14 mouse cellular contexts compared by ENCODE assay signal in genomic region chr5:112317328-112317727, GRCm38 (mm10). TPM values are rescaled to one million over a fixed set of nuclear protein-coding genes. Genes with fewer than 3 reads are reported as not detected.
A peak's percentile ranks its signal among the peaks of the same experiment; 100 is the strongest.
DNase-seq lines count a peak whose midpoint lies in the region; ATAC-seq and TF ChIP-seq lines count a peak whose summit lies in the region.
"Had no signal": no experiment of that assay in that cellular context is flagged by ENCODE, and none has a peak within 500 bp of the region (broad histone marks: within the 10 kb centered on the region; RNA-seq: fewer than 3 reads in every experiment).

No protein-coding gene starts in this region.

- H3K27ac ChIP-seq in kidney, embryonic 14.5 days (ENCODE audit: low read depth, low read length): no peak overlapping the region
- H3K27ac ChIP-seq in kidney, embryonic 16.5 days (ENCODE audit: low read length): peak overlapping the region; percentile 38; the same call in 1 of the 2 replicates
- H3K27ac ChIP-seq in thymus, adult 2 months (ENCODE audit: control insufficient read depth, insufficient read depth, low read length): no peak overlapping the region
- H3K27ac ChIP-seq: hindbrain, embryonic 14.5 days; liver, embryonic 15.5 days; stomach, embryonic 15.5 days had no signal

- no peak for TF ChIP-seq CTCF in thymus, adult 2 months (IDR thresholded peaks at IDR 0.05; ENCODE audit: borderline replicate concordance, control insufficient read depth, extremely low read depth, insufficient read depth, low read length, poor library complexity)

- H3K9ac ChIP-seq in kidney, embryonic 14.5 days (ENCODE audit: low read depth, low read length): no peak overlapping the region
- no peak overlapping the region for H3K9ac ChIP-seq in kidney, embryonic 16.5 days (replicated peaks; ENCODE audit: low read length)
- H3K9ac ChIP-seq: hindbrain, embryonic 14.5 days; liver, embryonic 15.5 days; stomach, embryonic 15.5 days had no signal

- no peak for ATAC-seq in kidney, embryonic 14.5 days (ENCODE audit: low FRiP score, low TSS enrichment)
- peak; percentile 52; the same call in 1 of the 2 replicates for ATAC-seq in kidney, embryonic 16.5 days (ENCODE audit: low FRiP score, low TSS enrichment)

- H3K4me1 ChIP-seq in kidney, embryonic 14.5 days (ENCODE audit: control insufficient read depth, insufficient read depth, low read length): no peaks in the 10 kb centered on the region
- H3K4me1 ChIP-seq in kidney, embryonic 16.5 days (ENCODE audit: insufficient read depth, low read length): peaks cover 6% of the 10 kb centered on the region; the same call in 1 of the 2 replicates
- H3K4me1 ChIP-seq in thymus, adult 2 months (replicated peaks; ENCODE audit: control insufficient read depth, insufficient read depth, low read length): peaks cover 5% of the 10 kb centered on the region; the same call in 1 of the 2 replicates
- H3K4me1 ChIP-seq: stomach, embryonic 15.5 days had no signal

- no peak overlapping the region for H3K4me3 ChIP-seq in kidney, embryonic 14.5 days (ENCODE audit: low read length)
- no peak overlapping the region for H3K4me3 ChIP-seq in kidney, embryonic 16.5 days (ENCODE audit: low read length)
- H3K4me3 ChIP-seq in thymus, adult 2 months (ENCODE audit: control insufficient read depth, insufficient read depth, low read length): no peak overlapping the region
- H3K4me3 ChIP-seq: liver, embryonic 15.5 days; stomach, embryonic 15.5 days had no signal

- no peaks in the 10 kb centered on the region for H3K9me3 ChIP-seq in kidney, embryonic 14.5 days (ENCODE audit: control insufficient read depth, low read length)
- no peaks in the 10 kb centered on the region for H3K9me3 ChIP-seq in kidney, embryonic 16.5 days (ENCODE audit: low read length)
- H3K9me3 ChIP-seq: liver, embryonic 15.5 days; stomach, embryonic 15.5 days had no signal

- no peak overlapping the region for H3K4me2 ChIP-seq in kidney, embryonic 14.5 days (replicated peaks; ENCODE audit: low read depth, low read length)
- H3K4me2 ChIP-seq in kidney, embryonic 16.5 days (replicated peaks; ENCODE audit: low read depth, low read length): no peak overlapping the region
- H3K4me2 ChIP-seq: hindbrain, embryonic 14.5 days; liver, embryonic 15.5 days; stomach, embryonic 15.5 days had no signal

- 64% methylated on average over 5 of the region's 5 CpGs for WGBS in kidney, embryonic 14.5 days
- WGBS in kidney, embryonic 16.5 days: 48% methylated on average over 5 of the region's 5 CpGs
- WGBS in thymus, adult 2 months: 25% methylated on average over 5 of the region's 5 CpGs

- H3K27me3 ChIP-seq in kidney, embryonic 14.5 days (ENCODE audit: control insufficient read depth, insufficient read depth, low read length): no peaks in the 10 kb centered on the region
- H3K27me3 ChIP-seq in kidney, embryonic 16.5 days (ENCODE audit: insufficient read depth, low read length): no peaks in the 10 kb centered on the region
- H3K27me3 ChIP-seq in thymus, adult 2 months (ENCODE audit: control insufficient read depth, insufficient read depth, low read length): no peaks in the 10 kb centered on the region
- H3K27me3 ChIP-seq: liver, embryonic 15.5 days; stomach, embryonic 15.5 days had no signal

- TF ChIP-seq POLR2A in thymus, adult 2 months (IDR thresholded peaks at IDR 0.05; ENCODE audit: control insufficient read depth, extremely low read depth, insufficient read depth, low read length, poor library complexity): no peak

- H3K36me3 ChIP-seq in kidney, embryonic 14.5 days (ENCODE audit: control insufficient read depth, insufficient read depth, low read length): peaks cover 24% of the 10 kb centered on the region
- H3K36me3 ChIP-seq in kidney, embryonic 16.5 days (ENCODE audit: insufficient read depth, low read length): peaks cover 22% of the 10 kb centered on the region
- peaks cover 6% of the 10 kb centered on the region for H3K36me3 ChIP-seq in thymus, adult 2 months (ENCODE audit: control insufficient read depth, insufficient read depth, low read length)

- peak; percentile 21 for DNase-seq in kidney, adult 11 months
- peak; percentile 68 for DNase-seq in heart, adult 8-10 months (ENCODE audit: low spot score)
- peak; percentile 77 for DNase-seq in lung, postnatal 36 days
- no peak for DNase-seq in ovary, postnatal 14 days (ENCODE audit: low spot score)
- DNase-seq in right cerebral cortex, postnatal 4 days: no peak
- DNase-seq in thymus, adult 2 months: no peak
- DNase-seq: adrenal gland, adult 2 months; cerebellum, adult 11 months; layer of hippocampus, postnatal 36 days had no signal

RNA-seq across cellular contexts. Expression of gene Tfip11, which starts 8.8 kb away (rescaled TPM):
- 15.7 and 22.3 TPM in 2 replicates for polyA plus RNA-seq in kidney, embryonic 14.5 days (2014; fragmentation: Nextera tagmentation; extraction: Ambion mirVana)
- total RNA-seq in heart, adult 8-10 months (2022): 10 to 100 TPM; 17.0 to 19.1 (median 18.4) TPM
- polyA plus RNA-seq in kidney, embryonic 16.5 days (2015; fragmentation: Nextera tagmentation; extraction: Ambion mirVana): 36.7 and 37.8 TPM in 2 replicates
- polyA plus RNA-seq in thymus, adult 2 months (2012; rRNA removed): 58.9 and 63.2 TPM in 2 replicates

RNA-seq across cellular contexts. Expression of gene Srrd, which starts 25.5 kb away (rescaled TPM):
- polyA plus RNA-seq in kidney, embryonic 14.5 days (2014; fragmentation: Nextera tagmentation; extraction: Ambion mirVana): 46.0 and 47.0 TPM in 2 replicates
- total RNA-seq in heart, adult 8-10 months (2022): 1 to 10 TPM; 7.8 to 9.4 (median 8.3) TPM
- 44.8 and 47.0 TPM in 2 replicates for polyA plus RNA-seq in kidney, embryonic 16.5 days (2015; fragmentation: Nextera tagmentation; extraction: Ambion mirVana)
- 56.2 and 64.4 TPM in 2 replicates for polyA plus RNA-seq in thymus, adult 2 months (2012; rRNA removed)

RNA-seq across cellular contexts. Expression of gene Hps4, which starts 25.6 kb away (rescaled TPM):
- 35.4 and 37.6 TPM in 2 replicates for polyA plus RNA-seq in kidney, embryonic 14.5 days (2014; fragmentation: Nextera tagmentation; extraction: Ambion mirVana)
- total RNA-seq in heart, adult 8-10 months (2022): 10 to 100 TPM in 2 of 4 experiments, 1 to 10 TPM in 2; 8.5 to 12.6 (median 10.2) TPM
- polyA plus RNA-seq in kidney, embryonic 16.5 days (2015; fragmentation: Nextera tagmentation; extraction: Ambion mirVana): 36.8 TPM in 2 replicates
- polyA plus RNA-seq in thymus, adult 2 months (2012; rRNA removed): 41.8 and 52.8 TPM in 2 replicates

RNA-seq across cellular contexts. Expression of gene Gm6583, which starts 38.5 kb away (rescaled TPM):
- polyA plus RNA-seq in kidney, embryonic 14.5 days (2014; fragmentation: Nextera tagmentation; extraction: Ambion mirVana): 0.12 and 0.41 TPM in 2 replicates
- total RNA-seq in heart, adult 8-10 months (2022): not detected
- polyA plus RNA-seq in kidney, embryonic 16.5 days (2015; fragmentation: Nextera tagmentation; extraction: Ambion mirVana): 0.20 and 0.30 TPM in 2 replicates
- not detected in 2 replicates for polyA plus RNA-seq in thymus, adult 2 months (2012; rRNA removed)
- total RNA-seq: layer of hippocampus, postnatal 36 days had no signal
- polyA plus RNA-seq: adrenal gland, adult 2 months had no signal

RNA-seq across cellular contexts. Expression of gene Tpst2, which starts 40.8 kb away (rescaled TPM):
- 39.9 and 50.3 TPM in 2 replicates for polyA plus RNA-seq in kidney, embryonic 14.5 days (2014; fragmentation: Nextera tagmentation; extraction: Ambion mirVana)
- 10 to 100 TPM; 32.2 to 47.1 (median 37.1) TPM for total RNA-seq in heart, adult 8-10 months (2022)
- polyA plus RNA-seq in kidney, embryonic 16.5 days (2015; fragmentation: Nextera tagmentation; extraction: Ambion mirVana): 65.8 and 68.7 TPM in 2 replicates
- polyA plus RNA-seq in thymus, adult 2 months (2012; rRNA removed): 62.7 and 63.5 TPM in 2 replicates

Comparison
In these comparisons a context has a peak if more than half of its experiments do, and no peak if none do; other contexts are left out.
1. DNase-seq: peak in kidney, adult 11 months (single experiment), heart, adult 8-10 months (single experiment) and lung, postnatal 36 days (single experiment); none in ovary, postnatal 14 days (single experiment), right cerebral cortex, postnatal 4 days (single experiment) and thymus, adult 2 months (single experiment).